ENCODE assay signal across 8 mouse cellular contexts in genomic region chr17:4907841-4908571, GRCm38 (mm10).
A peak's percentile ranks its signal among the peaks of the same experiment; 100 is the strongest.
DNase-seq lines count a peak whose midpoint lies in the region; ATAC-seq and TF ChIP-seq lines count a peak whose summit lies in the region.

No protein-coding gene starts in this region.

- peaks cover 3% of the 10 kb centered on the region in 2 experiments for H3K27me3 ChIP-seq in MEL (ENCODE audit: control insufficient read depth in 1 of 2, insufficient read depth in 2 of 2, low read length in 2 of 2)
- H3K27me3 ChIP-seq in cerebellum, adult 2 months (ENCODE audit: control insufficient read depth, insufficient read depth, low read length), result no peaks in the 10 kb centered on the region
- no peaks in the 10 kb centered on the region for H3K27me3 ChIP-seq in hindbrain, embryonic 10.5 days (ENCODE audit: insufficient read depth, poor library complexity, severe bottlenecking)
- H3K27me3 ChIP-seq in lung, postnatal 0 days (replicated peaks; ENCODE audit: insufficient read depth, low read length), result no peaks in the 10 kb centered on the region

- TF ChIP-seq POLR2A in MEL (IDR thresholded peaks at IDR 0.05; ENCODE audit: control insufficient read depth in 1 of 2, insufficient read depth in 1 of 2, low read depth in 1 of 2, low read length in 2 of 2, poor library complexity in 1 of 2), result peak in 1 of 2 experiments; percentile 56; a peak in 2 of 4 replicates
- peak; percentile 61 for TF ChIP-seq POLR2A in cerebellum, adult 2 months (IDR thresholded peaks at IDR 0.05; ENCODE audit: borderline replicate concordance, insufficient read depth, low read length)

- no peaks in the 10 kb centered on the region for H3K9me3 ChIP-seq in MEL (replicated peaks; ENCODE audit: insufficient read depth, low read length)
- no peaks in the 10 kb centered on the region for H3K9me3 ChIP-seq in hindbrain, embryonic 10.5 days
- H3K9me3 ChIP-seq in lung, postnatal 0 days (ENCODE audit: low read length), result no peaks in the 10 kb centered on the region

- peak; percentile 95 for ATAC-seq in lung, postnatal 0 days

- peaks cover 2% of the 10 kb centered on the region for H3K79me2 ChIP-seq in MEL (ENCODE audit: control insufficient read depth, insufficient read depth, low read length, poor library complexity)

- peaks cover 0 to 9% of the 10 kb centered on the region in 2 experiments; a peak in 2 of 4 replicates for H3K36me3 ChIP-seq in MEL (ENCODE audit: control insufficient read depth in 1 of 2, insufficient read depth in 2 of 2, low read length in 2 of 2)
- H3K36me3 ChIP-seq in hindbrain, embryonic 10.5 days, result no peaks in the 10 kb centered on the region
- no peaks in the 10 kb centered on the region for H3K36me3 ChIP-seq in lung, postnatal 0 days (ENCODE audit: insufficient read depth, low read length)

- 0 out of 4 replicates have a peak, but pooled peaks of 1 of the 2 experiments have one; percentile 9 for TF ChIP-seq EP300 in MEL (IDR thresholded peaks at IDR 0.05; ENCODE audit: low read depth in 1 of 2, low read length in 2 of 2)
- 0 out of 2 replicates have a peak, but pooled peaks have one; percentile 13 for TF ChIP-seq EP300 in lung, postnatal 0 days (IDR thresholded peaks at IDR 0.05)

- peak overlapping the region; percentile 79 for H3K27ac ChIP-seq in MEL (ENCODE audit: control insufficient read depth, low read depth, low read length)
- peak overlapping the region; percentile 83 for H3K27ac ChIP-seq in cerebellum, adult 2 months (ENCODE audit: insufficient read depth, low read length)
- H3K27ac ChIP-seq in hindbrain, embryonic 10.5 days, result peak overlapping the region; percentile 97
- H3K27ac ChIP-seq in lung, postnatal 0 days (ENCODE audit: low read length), result peak overlapping the region; percentile 98

- no peak for TF ChIP-seq RAD21 in MEL (IDR thresholded peaks at IDR 0.05; ENCODE audit: low read depth, low read length)

- DNase-seq in MEL (ENCODE audit: low read depth, low spot score), result peak; percentile 80
- peak; percentile 95 to 97 for DNase-seq in cerebellum, adult 2 months
- DNase-seq in forelimb bud, embryonic 11.5 days (ENCODE audit: low read depth, low spot score), result peak; percentile 88
- peak; percentile 95 for DNase-seq in hindbrain, embryonic 10.5 days (ENCODE audit: low spot score)
- DNase-seq in layer of hippocampus, adult 9-11 months, result peak; percentile 93
- peak; percentile 96 for DNase-seq in lung, postnatal 0 days (ENCODE audit: low spot score)
- DNase-seq in ovary, postnatal 14 days (ENCODE audit: low spot score), result peak; percentile 90
- DNase-seq in thymus, postnatal 14 days, result peak; percentile 95

- peak overlapping the region; percentile 64 to 81 for H3K4me3 ChIP-seq in MEL (ENCODE audit: control insufficient read depth in 1 of 2, insufficient read depth in 1 of 2, low read depth in 2 of 2, low read length in 2 of 2)
- peak overlapping the region; percentile 76 for H3K4me3 ChIP-seq in cerebellum, adult 2 months (replicated peaks; ENCODE audit: insufficient read depth, low read depth, low read length)
- peak overlapping the region; percentile 60 for H3K4me3 ChIP-seq in hindbrain, embryonic 10.5 days
- H3K4me3 ChIP-seq in lung, postnatal 0 days (ENCODE audit: low read depth, low read length), result peak overlapping the region; percentile 59

- H3K9ac ChIP-seq in MEL (ENCODE audit: control insufficient read depth, low read depth, low read length, poor library complexity, severe bottlenecking), result peak overlapping the region; percentile 99
- H3K9ac ChIP-seq in lung, postnatal 0 days (replicated peaks; ENCODE audit: low read depth), result peak overlapping the region; percentile 63

- no peak for TF ChIP-seq CTCF in MEL (IDR thresholded peaks at IDR 0.05 in 2 of 3, conservative IDR thresholded peaks at IDR 0.05 in 1 of 3; ENCODE audit: control insufficient read depth in 1 of 3, insufficient read depth in 1 of 3, low read depth in 2 of 3, low read length in 3 of 3, poor library complexity in 1 of 3, severe bottlenecking in 1 of 3)
- no peak for TF ChIP-seq CTCF in cerebellum, adult 2 months (IDR thresholded peaks at IDR 0.05; ENCODE audit: borderline replicate concordance, insufficient read depth, low read depth, low read length)
- TF ChIP-seq CTCF in lung, postnatal 0 days (IDR thresholded peaks at IDR 0.05), result peak; percentile 5; the same call in 1 of the 2 replicates

- peaks cover 0 to 3% of the 10 kb centered on the region in 2 experiments; a peak in 2 of 4 replicates for H3K4me1 ChIP-seq in MEL (ENCODE audit: control insufficient read depth in 1 of 2, insufficient read depth in 2 of 2, low read length in 2 of 2)
- peaks cover 4% of the 10 kb centered on the region; the same call in 1 of the 2 replicates for H3K4me1 ChIP-seq in cerebellum, adult 2 months (ENCODE audit: control insufficient read depth, insufficient read depth, low read length)
- H3K4me1 ChIP-seq in hindbrain, embryonic 10.5 days (replicated peaks), result peaks cover 19% of the 10 kb centered on the region
- H3K4me1 ChIP-seq in lung, postnatal 0 days (ENCODE audit: insufficient read depth, low read depth, low read length), result no peaks in the 10 kb centered on the region

- H3K4me2 ChIP-seq in lung, postnatal 0 days (replicated peaks; ENCODE audit: low read depth, low read length), result peak overlapping the region; percentile 74

- under 1% methylated on average over 84 of the region's 85 CpGs for WGBS in cerebellum, adult 2 months
- under 1% methylated on average over 85 of the region's 85 CpGs for WGBS in hindbrain, embryonic 10.5 days
- WGBS in lung, postnatal 0 days, result 1% methylated on average over 48 of the region's 85 CpGs

TF ChIP-seq in MEL, 35 proteins besides CTCF, POLR2A, EP300 and RAD21:
- TF ChIP-seq SIN3A (IDR thresholded peaks at IDR 0.05; ENCODE audit: low read length), result peak; percentile 56
- TF ChIP-seq NRF1 (IDR thresholded peaks at IDR 0.05; ENCODE audit: insufficient read depth, low read depth, low read length, poor library complexity, severe bottlenecking), result peak; percentile 74
- TF ChIP-seq KAT2A (conservative IDR thresholded peaks at IDR 0.05; ENCODE audit: low read depth, low read length), result no peak
- peak; percentile 37; the same call in 1 of the 2 replicates for TF ChIP-seq MAX (IDR thresholded peaks at IDR 0.05; ENCODE audit: low read length)
- peak; percentile 40; the same call in 1 of the 2 replicates for TF ChIP-seq NELFE (IDR thresholded peaks at IDR 0.05; ENCODE audit: low read depth, low read length)
- no peak for TF ChIP-seq GABPA (IDR thresholded peaks at IDR 0.05; ENCODE audit: low read depth, low read length)
- TF ChIP-seq TCF12 (IDR thresholded peaks at IDR 0.05; ENCODE audit: low read depth, low read length), result 0 out of 2 replicates have a peak, but pooled peaks have one; percentile 4
- TF ChIP-seq ZNF384 (IDR thresholded peaks at IDR 0.05; ENCODE audit: low read depth, low read length), result 0 out of 2 replicates have a peak, but pooled peaks have one; percentile 2
- TF ChIP-seq MAZ (IDR thresholded peaks at IDR 0.05; ENCODE audit: low read depth, low read length), result peak; percentile 73
- TF ChIP-seq MYC (IDR thresholded peaks at IDR 0.05; ENCODE audit: low read depth, low read length), result no peak

Comparison
In these comparisons a context has a peak if more than half of its experiments do, and no peak if none do; other contexts are left out.
1. Peak in every context shown above with its lines: DNase-seq, ATAC-seq, H3K4me3 ChIP-seq and H3K27ac ChIP-seq.